Mouse (Mus musculus) retina, adult 2 months (tissue): ENCODE results near the gene Spta1.

Source experiments
- DNase-seq: peaks from one replicate; pipeline ENCODE4 v3.0.0-alpha.2; 2012; ENCODE audit warnings: low read depth, low spot score

The Spta1 gene

GRCm38 (mm10) chr1:174172605-174173004, at the start of gene Spta1:
TSS of gene Spta1 (plus strand) at chr1:174172776.
- DNase-seq = no peak

GRCm38 (mm10) chr1:174131217-174131616, 41.4 kb upstream of the Spta1 start, which contains the start of gene Olfr424:
TSS of gene Olfr424 (plus strand) at chr1:174131517.
- no peak for DNase-seq

DNA sequence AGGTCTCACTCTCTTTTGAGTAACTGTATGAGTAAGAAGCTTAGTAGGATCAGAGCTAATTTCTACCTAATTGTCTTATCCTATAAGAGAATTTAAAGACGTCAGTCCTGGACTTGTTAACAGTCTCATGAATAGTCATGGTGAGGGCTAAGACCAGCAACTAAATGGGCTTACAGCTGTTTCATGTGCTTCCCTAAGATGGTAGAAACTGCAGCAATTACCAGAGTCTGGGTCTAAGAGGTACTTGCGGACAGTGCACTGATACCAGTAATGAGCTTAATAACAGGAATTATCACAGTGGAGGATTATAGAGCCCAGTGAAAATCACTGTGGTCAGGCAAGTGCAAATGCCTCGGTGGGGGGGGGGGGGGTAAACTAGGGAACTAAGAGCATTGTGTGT, 40.6 kb upstream of the Spta1 start:
- DNase-seq = no peak

GRCm38 (mm10) chr1:174141384-174141783, 31.2 kb upstream of the Spta1 start:
- no peak for DNase-seq

DNA sequence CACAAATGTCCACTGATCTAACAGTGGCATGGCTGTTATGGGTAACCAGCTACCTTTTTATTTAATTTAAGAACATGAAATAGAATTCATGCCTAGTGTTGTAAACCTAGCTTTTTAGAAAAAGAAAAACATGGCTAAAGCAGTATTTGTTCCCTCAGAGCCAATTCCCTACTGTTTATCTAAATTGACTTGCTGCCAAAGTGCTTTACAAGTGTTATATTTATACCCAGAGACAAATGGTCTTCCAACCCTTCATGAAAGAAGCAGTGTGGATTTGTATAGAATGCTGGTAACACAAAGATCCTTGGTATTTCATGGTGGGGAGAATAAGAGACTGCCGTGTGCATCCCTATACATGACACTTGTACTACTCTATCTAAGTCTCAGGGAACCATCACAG, 25.9 kb upstream of the Spta1 start:
- no peak for DNase-seq

- DNase-seq = no peak
These were observed 23.3 kb upstream of the Spta1 start for GRCm38 (mm10) chr1:174149289-174149688.

DNA sequence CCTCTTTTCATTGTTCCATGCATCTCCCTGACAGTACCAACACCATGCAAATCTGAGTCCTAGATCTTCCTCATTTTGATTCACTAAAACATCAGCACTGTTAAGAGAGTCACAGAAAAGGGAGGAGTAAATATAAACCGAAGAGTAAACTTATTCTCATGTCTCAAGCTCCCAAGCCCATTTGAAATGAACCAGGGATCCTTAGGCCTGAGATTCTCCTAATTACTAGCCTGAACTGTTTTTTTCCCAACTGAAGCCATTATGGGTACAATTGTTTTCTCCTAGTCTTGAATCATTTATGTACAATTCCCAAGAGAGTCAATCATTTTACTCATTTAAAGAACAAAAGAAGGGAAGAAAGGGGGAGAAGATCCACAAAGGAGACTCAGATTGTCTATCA, 17.2 kb upstream of the Spta1 start, which contains the start of gene Olfr420:
Gene Olfr420 (plus strand): TSS at position 301 of the 400 bp plus-strand sequence.
- no peak for DNase-seq

DNA sequence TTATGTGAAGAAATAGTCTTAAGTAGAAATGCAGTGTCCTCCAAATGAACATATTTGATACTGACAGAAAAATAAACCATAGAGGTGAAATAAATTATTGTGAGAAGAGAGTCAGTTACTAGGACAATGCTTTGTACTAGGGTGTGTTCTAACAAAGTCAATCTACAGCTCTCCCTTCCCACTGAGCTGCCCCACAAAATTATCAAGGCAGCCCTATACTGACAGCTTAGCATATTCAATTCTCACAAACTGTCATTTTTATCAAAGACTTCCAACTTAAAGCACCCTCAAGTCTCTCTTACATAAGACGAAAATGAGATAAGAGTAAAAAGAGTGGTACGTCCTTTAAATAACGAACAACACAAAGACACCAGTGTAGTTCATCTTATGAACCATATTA, 15.0 kb upstream of the Spta1 start:
- DNase-seq = no peak

DNA sequence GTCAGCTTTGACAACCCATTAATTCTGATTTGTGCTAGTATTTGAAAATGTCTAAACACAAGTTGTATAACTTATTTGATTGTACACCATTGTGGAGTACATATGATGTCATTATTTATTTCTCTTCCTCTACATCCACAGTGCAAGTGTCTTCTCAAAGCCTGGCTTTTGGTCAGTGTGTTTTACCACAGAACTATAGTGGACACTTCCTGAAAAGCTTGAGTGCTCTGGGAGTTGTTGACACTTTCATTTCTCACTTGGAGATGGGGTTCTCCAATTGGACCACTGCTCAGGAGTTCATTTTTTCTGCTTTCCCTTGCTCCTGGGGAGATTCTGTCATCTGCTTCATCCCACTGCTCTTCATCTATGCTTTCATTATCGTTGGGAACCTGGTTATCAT, 14.1 kb upstream of the Spta1 start:
- no peak for DNase-seq

DNA sequence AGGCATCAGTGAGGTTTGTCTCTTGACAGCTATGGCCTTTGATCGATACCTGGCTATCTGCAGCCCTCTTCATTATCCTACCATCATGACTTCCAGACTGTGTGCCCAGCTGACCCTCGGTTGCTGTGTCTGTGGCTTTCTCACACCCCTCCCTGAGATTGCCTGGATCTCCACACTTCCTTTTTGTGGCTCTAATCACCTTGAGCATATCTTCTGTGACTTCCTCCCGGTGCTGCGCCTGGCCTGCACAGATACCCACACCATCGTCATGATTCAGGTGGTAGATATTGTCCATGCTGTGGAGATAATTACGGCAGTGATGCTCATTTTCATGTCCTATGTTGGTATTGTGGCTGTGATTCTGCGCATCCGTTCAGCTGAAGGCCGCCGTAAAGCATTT, 13.5 kb upstream of the Spta1 start:
- DNase-seq = no peak

DNA sequence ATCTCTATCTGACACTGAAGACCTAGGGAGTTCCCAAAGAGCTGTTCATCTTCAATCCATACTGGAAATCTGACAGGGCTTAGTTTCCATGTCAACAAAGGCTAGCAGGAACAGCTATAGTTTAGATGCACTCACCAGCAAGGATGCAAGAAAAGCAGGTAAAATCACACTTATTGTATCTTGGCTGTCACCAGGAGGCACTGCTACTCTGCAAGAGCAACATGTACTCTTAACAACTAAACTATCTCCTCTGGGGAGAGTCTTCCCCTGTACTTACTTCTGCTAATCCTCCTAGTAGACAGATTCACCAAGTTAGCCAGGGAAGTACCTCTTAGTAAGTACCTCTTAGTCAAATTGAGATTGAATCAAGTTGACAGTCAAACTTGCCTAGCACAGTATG, 3.6 kb upstream of the Spta1 start:
- DNase-seq = no peak

DNA sequence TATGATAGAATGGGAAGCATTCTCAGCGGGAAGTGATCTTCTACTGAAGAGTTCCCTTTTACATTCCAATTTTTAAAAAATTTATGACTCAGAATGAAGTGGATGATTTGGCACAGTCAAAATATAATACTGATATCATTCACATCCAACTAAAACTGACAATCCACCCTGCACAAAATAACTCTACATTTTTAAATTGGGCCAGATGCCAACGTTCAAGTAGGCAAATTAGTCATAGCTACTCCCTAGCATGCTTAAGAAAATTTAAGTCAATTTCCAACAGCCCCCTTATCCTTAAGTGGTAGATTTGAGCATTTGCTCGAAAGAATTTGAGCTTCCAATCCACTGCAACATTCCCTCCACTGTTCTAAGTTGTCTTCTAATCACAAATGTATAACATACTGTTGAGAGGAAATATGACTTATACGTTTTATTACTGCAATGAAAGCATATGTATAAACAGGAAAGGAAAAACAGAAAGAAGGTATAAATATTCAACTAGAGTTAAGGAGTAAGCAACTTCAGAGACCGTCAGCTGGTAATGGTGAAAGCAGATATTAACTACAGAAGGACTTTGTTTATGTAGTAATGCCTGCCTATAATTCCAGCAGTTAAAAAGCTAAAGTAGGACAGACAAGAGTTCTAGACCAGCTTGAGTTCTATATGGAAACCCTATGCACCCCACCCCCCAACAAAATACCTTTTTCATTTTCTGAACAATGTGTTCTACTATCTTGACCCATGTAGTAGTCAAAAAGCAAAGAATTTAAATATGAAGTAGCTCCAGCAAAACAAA, 1.7 kb upstream of the Spta1 start:
- DNase-seq = no peak

DNA sequence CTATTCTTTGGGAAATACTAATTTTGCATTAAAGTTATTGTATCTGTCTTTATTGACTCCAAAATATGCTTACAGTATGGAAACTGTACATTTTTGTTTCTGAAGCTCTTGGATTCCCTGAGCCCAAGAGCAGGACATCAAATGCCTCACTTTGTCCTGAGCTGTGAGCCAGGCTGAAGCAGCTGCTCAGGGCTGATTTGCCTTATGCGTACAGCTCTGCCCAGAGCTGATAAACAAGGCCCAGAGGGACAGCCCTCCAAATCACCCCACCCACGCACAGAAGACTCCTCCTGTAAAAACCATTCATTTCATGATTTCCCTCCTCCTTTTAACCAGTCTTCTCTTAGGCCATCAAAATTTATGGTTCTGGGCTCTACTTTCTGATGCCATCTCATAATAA, 1.0 kb upstream of the Spta1 start:
- no peak for DNase-seq

- DNase-seq = no peak
These were observed 32.1 kb downstream of the Spta1 start for GRCm38 (mm10) chr1:174204699-174205098.

DNA sequence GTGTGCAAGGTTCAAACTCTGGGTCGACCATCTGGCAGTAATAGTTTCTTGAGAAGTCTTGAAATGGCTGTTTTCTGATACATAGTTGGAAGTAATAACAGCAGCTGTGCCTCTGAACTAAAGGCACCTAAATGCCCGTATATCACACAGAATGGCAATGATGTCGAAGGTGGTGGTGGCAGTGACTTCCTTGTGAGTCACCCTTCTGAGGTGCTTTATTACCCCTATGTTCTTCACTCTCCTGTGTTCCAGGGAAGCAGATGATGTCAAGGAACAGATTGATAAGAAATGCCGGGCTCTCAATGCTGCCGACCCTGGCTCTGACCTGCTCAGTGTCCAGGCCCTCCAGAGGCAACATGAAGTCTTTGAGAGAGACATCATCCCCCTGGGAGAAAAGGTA, 39.7 kb downstream of the Spta1 start:
- DNase-seq = no peak

GRCm38 (mm10) chr1:174215270-174216038, 42.9 kb downstream of the Spta1 start:
- no peak for DNase-seq

DNA sequence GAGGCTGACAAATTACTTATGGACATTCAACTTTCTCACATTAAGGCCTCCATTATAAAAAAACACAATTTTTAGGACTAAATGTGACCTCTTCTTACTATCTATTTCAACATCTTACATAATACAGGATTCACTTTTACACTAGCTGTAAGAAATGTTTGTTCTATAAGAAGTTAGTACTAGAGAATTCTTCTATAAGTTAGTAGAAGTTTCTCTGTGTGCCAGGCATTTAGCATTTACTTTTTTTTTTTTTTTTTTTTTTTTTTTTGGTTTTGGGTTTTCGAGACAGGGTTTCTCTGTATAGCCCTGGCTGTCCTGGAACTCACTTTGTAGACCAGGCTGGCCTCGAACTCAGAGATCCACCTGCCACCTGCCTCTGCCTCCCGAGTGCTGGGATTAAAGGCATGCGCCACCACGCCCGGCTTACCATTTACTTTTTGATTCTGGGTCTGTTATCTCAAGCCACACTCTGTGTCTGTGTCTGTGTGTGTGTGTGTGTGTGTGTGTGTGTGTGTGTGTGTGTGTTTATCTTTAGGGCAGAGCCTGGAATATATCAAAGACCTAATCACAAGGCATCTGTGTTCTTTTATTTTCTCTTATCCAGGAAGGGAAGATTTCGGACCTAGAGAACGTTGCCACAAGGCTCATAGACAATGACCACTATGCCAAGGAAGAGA, 44.1 kb downstream of the Spta1 start:
- DNase-seq = no peak

- DNase-seq = no peak
These were observed 67.3 kb downstream of the Spta1 start for GRCm38 (mm10) chr1:174239916-174240315.

DNA sequence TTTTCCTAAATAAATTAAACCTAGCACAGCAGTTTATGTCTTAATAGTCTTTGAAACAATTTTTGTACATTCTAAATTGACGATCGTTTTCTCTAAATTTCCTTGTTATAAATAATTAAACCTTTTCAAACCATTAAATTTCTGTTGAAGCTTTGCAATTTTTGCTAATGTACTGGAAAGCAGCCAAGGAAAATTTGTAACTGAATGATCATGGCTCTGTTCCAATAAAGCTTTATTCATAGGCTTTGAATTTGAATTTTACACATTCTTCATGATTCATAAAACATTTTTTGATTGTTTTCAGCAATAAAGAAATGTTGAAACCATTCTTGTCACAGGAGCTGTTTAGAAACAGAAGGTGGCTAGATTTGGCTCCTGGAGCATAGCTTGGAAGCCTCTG, 72.0 kb downstream of the Spta1 start:
- no peak for DNase-seq

- DNase-seq = no peak
These were observed 73.5 kb downstream of the Spta1 start for GRCm38 (mm10) chr1:174246080-174246479.

- DNase-seq = no peak
These were observed 74.6 kb downstream of the Spta1 start for GRCm38 (mm10) chr1:174247170-174247569.

GRCm38 (mm10) chr1:174250376-174250775, 77.8 kb downstream of the Spta1 start:
- DNase-seq = no peak
